Mouse (Mus musculus) cortical plate, adult 2 months (tissue): ENCODE data around the gene Kat14. TPM values are rescaled to one million over a fixed set of nuclear protein-coding genes. Genes with fewer than 3 reads are reported as not detected.

Source experiments
- H3K27ac ChIP-seq: fragments of 200-500 bp; 2 replicates; pipeline ENCODE4 v1.5.1; 2012; ENCODE audit warnings: low read length, control low read depth, inconsistent platforms; ENCODE audit not compliant: insufficient read depth
- H3K4me1 ChIP-seq: fragments of 200-500 bp; 2 replicates; pipeline ENCODE4 v1.6.1; 2011; ENCODE audit warnings: low read length; ENCODE audit not compliant: control insufficient read depth, insufficient read depth
- H3K4me3 ChIP-seq: fragments of 200-500 bp; 2 replicates; pipeline ENCODE4 v1.5.1; 2011; ENCODE audit warnings: mild to moderate bottlenecking, low read length, control low read depth; ENCODE audit not compliant: insufficient read depth
- CTCF ChIP-seq: fragments of 200-500 bp; IDR thresholded peaks from 2 replicates; pipeline ENCODE4 v1.5.1; 2011; ENCODE audit warnings: mild to moderate bottlenecking, control low read depth, low read length; ENCODE audit not compliant: insufficient read depth; ENCODE audit errors: extremely low read depth
- POLR2A ChIP-seq: fragments of 200-500 bp; IDR thresholded peaks from 2 replicates; pipeline ENCODE4 v1.6.1; 2011; ENCODE audit warnings: mild to moderate bottlenecking, low read length, control low read depth; ENCODE audit not compliant: insufficient read depth; ENCODE audit errors: extremely low read depth
- polyA plus RNA-seq: library from polyadenylated mRNA; depleted of rRNA; stranded (reverse); fragments of >200 nt; gene quantifications from 2 replicates; pipeline ENCODE4 v1.2.3, GENCODE M21; 2012

Kat14 gene
- polyA plus RNA-seq, 1 experiment = 33.8 TPM

DNA sequence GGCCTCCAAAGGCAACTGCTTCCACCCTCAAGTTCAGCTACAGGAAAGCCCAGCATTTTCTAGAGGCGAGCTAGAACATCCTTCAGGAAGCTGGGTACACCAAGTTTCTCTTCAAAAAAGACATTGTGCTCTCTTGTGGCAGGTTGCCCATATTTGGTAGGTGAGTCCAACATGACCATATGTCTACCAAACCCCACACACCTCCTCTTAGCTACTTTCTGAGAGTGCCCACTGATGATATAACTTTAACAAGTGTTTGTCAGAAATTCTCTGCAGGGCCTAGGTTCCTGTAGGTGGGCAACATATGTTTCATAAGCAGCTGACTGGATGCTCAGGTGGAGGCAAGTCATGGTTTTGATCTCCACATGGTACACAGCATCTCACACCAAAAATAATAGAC is 45.9 kb downstream of the Kat14 start:
- Histone ChIP-seq H3K4me1 (peaks cover 3% of the 10 kb centered on the region; the same call in 1 of the 2 replicates), H3K27ac (no peak overlapping the region), H3K4me3 (no peak overlapping the region)
- TF ChIP-seq CTCF (no peak), POLR2A (no peak)

DNA sequence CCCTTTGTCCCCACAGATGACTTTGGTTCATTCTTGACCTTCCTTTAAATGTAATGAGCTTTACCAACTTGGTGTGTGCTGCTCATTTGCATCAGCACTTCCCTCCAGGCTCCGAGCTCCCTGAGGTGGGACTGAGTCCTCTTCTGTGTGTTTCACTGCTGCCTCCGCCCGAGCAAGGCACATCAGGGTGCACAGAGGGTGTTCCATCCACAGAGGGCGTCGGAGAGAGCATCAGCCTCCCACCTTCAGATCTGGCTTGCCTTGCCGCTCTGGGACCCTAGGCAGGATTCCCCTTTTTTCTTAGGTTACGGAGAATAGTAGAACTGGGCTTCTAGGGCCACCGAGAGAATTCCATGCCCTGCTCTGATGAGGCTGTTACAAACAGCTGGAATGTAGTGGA is 48.1 kb downstream of the Kat14 start:
- no peak overlapping the region for H3K27ac ChIP-seq
- H3K4me3 ChIP-seq = no peak overlapping the region
- H3K4me1 ChIP-seq = peaks cover 3% of the 10 kb centered on the region; the same call in 1 of the 2 replicates
- no peak for TF ChIP-seq POLR2A
- TF ChIP-seq CTCF = no peak

GRCm38 (mm10) chr2:144418062-144418461 is 49.3 kb downstream of the Kat14 start:
- Histone ChIP-seq H3K27ac (no peak overlapping the region), H3K4me3 (no peak overlapping the region), H3K4me1 (peaks cover 3% of the 10 kb centered on the region; the same call in 1 of the 2 replicates)
- TF ChIP-seq POLR2A = no peak
- no peak for TF ChIP-seq CTCF

- TF ChIP-seq POLR2A (no peak), CTCF (no peak)
- Histone ChIP-seq H3K4me3 (no peak overlapping the region), H3K27ac (no peak overlapping the region), H3K4me1 (no peaks in the 10 kb centered on the region)
These were observed 53.4 kb downstream of the Kat14 start for GRCm38 (mm10) chr2:144422094-144422675.

GRCm38 (mm10) chr2:144425761-144426160 is 57.0 kb downstream of the Kat14 start:
- no peaks in the 10 kb centered on the region for H3K4me1 ChIP-seq
- H3K4me3 ChIP-seq = no peak overlapping the region
- TF ChIP-seq CTCF (no peak), POLR2A (no peak)
- H3K27ac ChIP-seq = no peak overlapping the region

GRCm38 (mm10) chr2:144427852-144428251 is 59.1 kb downstream of the Kat14 start:
- Histone ChIP-seq H3K27ac (no peak overlapping the region), H3K4me1 (no peaks in the 10 kb centered on the region), H3K4me3 (no peak overlapping the region)
- TF ChIP-seq CTCF (no peak), POLR2A (no peak)

- Histone ChIP-seq H3K4me3 (no peak overlapping the region), H3K4me1 (no peaks in the 10 kb centered on the region), H3K27ac (no peak overlapping the region)
- TF ChIP-seq CTCF (no peak), POLR2A (no peak)
These were observed 59.9 kb downstream of the Kat14 start for GRCm38 (mm10) chr2:144428659-144429058.

- H3K4me1 ChIP-seq = no peaks in the 10 kb centered on the region
- no peak for TF ChIP-seq POLR2A
- TF ChIP-seq CTCF = no peak
- no peak overlapping the region for H3K27ac ChIP-seq
- H3K4me3 ChIP-seq = no peak overlapping the region
These were observed 60.4 kb downstream of the Kat14 start for GRCm38 (mm10) chr2:144429171-144429570.

DNA sequence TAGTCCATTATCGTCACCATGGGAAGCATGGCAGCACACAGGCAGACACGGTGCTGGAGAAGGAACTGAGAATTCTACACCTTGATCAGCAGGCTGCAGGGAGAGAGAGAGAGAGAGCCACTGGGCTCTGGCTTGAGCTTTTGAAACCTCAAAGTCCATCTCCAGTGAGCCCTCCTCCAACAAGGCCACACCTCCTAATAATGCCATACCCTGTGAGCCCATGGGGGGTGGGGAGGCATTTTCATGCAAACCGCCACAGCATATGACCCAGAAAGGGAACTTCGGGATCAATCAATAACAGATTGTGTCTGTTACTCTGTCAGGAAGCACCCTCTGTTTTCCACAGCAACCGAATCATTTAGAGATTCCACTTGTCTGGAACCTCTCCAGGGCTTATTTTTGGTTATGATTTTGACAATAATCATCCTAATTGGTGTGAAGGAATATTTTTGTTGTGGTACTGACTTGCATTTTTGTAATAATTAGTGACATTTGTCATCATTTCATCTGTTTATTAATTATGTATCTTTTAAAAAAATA is 62.6 kb downstream of the Kat14 start:
- TF ChIP-seq CTCF (no peak), POLR2A (no peak)
- Histone ChIP-seq H3K4me3 (no peak overlapping the region), H3K27ac (no peak overlapping the region), H3K4me1 (no peaks in the 10 kb centered on the region)

- Histone ChIP-seq H3K4me1 (no peaks in the 10 kb centered on the region), H3K4me3 (no peak overlapping the region), H3K27ac (no peak overlapping the region)
- no peak for TF ChIP-seq CTCF
- no peak for TF ChIP-seq POLR2A
These were observed 66.9 kb downstream of the Kat14 start for GRCm38 (mm10) chr2:144435679-144436078.
